Mouse (Mus musculus) megakaryocyte-erythroid progenitor cell, adult 5-6 weeks (primary cell): ENCODE data around the gene Cyp4f14. TPM values are rescaled to one million over a fixed set of nuclear protein-coding genes. Genes with fewer than 3 reads are reported as not detected.

Experiments
- ATAC-seq: replicated peaks from 2 replicates; pipeline ENCODE4 v1.8.0; 2016; ENCODE audit warnings: mild to moderate bottlenecking, inconsistent platforms; ENCODE audit not compliant: severe bottlenecking, poor library complexity, low FRiP score, low TSS enrichment
- total RNA-seq, 2 experiments: library from RNA; stranded (forward) in 1 of 2; stranded (reverse) in 1 of 2; fragments of 200-1000, 215-1000 nt in 1 of 2; fragments of >200 nt in 1 of 2; fragmentation: Nextera tagmentation in 1 of 2; gene quantifications; 2 replicates each; pipeline ENCODE4 v1.2.3; 2014 to 2017

Gene Cyp4f14
- not detected in 2 replicates for total RNA-seq (2014; fragmentation: Nextera tagmentation)
- not detected in 2 replicates for total RNA-seq (2017)

DNA sequence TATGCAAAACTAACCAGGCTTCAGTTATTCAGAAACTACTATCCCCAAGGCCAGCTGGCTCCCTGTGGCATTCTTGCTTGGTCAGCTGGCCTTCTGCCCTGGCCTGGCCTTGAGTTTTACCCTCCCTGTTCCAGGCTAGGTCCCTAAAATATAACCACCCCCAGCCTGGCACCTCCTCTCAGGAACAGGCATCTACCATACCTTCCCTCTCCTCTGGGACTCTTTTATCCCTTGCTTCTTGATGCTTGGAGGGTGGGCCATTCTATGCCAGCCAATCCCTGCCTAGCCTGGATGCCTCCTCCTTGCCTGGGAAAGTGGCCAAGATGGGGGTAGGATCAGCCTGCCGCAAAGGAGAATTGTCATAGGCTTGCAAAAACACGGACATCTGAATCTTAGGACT, at the start of gene Cyp4f14:
TSS of gene Cyp4f14 (minus strand) at position 212 of the 400 bp plus-strand sequence.
- no peak for ATAC-seq

DNA sequence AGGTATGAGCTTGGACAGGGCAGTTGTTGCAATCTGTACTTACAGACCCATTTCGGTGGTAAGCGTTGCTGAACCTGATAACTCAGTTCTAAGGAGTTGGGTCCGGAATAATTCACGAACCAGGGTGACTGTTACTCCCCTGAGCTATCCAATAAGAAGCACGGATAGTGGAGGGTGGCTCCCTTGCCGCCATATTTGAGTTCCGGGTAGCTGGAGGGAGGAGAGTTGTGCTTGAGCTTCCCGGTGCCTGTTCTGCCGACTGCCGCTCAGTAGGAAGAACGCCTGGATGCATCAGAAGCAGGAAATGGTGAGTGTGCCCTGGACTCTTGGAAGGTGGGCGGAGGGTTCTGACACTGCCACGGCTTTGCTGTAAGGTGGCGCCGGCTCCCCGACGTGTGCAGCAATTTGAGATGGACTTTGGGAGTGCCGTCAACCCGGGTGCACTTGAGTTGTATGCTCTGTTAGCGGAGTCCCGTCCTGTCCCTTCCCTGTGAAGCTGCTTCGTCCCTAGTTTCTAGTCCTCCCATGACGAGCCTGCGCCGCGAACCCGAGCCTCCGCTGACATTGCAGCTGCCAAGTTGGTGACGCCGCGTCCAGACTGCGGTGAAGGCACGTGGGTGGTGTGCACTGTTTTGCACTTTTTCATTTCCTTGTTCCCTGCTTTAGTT, 48.6 kb upstream of the Cyp4f14 start, which contains the start of gene Zfp472:
TSS of gene Zfp472 (plus strand) at position 192 of the 668 bp plus-strand sequence.
- ATAC-seq: peak; percentile 98

DNA sequence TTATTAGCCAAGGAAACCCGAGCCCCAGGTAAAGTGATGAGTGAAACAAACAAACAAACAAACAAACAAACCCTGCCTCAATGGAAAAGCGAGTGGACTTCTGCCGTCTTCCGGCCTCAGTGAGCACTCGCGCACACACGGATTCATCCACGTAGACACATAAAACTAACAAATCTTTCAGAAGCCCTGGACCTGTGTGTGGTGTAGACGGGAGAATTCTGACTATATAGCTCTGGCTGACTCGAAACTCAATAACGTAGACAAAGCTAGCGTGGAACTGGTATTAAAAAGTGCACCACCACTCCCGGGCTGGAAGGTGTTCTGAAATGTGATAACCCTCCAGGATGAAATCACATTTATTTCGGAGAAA, 48.1 kb upstream of the Cyp4f14 start:
- no peak for ATAC-seq

DNA sequence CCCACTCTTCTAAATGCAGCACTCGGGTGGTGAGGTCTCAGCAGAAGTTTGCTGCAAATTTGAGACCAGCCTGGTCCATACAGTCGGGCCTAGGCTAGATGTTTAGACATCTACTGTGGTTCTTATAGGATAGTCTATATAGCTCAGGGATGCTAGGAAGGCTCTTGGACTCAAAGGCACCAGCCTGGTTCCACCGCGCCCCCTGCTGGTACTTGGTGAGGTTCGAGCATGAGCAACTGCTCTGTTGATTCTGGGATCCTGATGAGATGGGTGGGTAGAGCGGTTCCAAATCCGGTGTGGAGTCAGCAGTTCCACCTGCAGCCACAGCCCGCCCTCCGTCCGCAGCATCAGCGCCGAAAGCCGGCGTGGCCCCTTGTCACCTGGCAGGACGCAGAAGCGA, 34.3 kb upstream of the Cyp4f14 start:
- ATAC-seq: peak; percentile 53; the same call in 1 of the 2 replicates

DNA sequence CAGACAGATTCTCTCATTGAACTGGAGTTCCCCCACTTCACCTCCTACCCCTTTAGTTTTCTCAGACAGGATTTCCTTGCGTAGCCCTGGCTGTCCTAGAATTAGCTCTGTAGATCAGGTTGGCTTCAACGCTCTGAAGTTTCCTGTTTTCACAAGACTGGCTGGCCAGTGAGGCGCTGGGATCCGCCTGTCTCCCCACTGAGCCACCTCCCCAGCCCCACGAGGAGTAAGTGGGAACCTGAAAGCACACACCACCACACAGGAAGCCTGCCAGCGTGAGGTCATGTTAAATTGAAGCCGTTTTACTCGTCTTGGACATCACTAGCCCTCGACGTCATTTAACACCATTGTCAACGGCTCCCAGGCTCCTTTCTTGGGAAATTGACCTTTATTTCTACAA, 33.9 kb upstream of the Cyp4f14 start:
- no peak for ATAC-seq

DNA sequence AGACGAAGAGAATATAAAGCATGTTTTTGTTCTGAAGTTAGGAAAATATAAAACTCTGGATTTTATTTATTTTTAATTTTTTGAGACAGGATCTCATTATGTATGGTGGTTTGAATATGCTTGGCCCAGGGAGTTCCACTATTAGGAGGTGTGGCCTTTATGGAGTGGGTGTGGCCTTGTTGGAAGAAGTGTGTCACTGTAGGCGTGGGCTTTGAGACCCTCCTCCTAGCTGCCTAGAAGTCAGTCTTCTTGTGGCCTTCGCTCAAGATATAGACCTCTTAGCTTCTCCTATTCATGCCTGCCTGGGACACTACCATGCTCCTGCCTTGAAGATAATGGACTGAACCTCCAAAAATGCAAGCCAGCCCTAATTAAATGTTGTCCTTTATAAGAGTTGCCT, 33.0 kb upstream of the Cyp4f14 start:
- no peak for ATAC-seq

DNA sequence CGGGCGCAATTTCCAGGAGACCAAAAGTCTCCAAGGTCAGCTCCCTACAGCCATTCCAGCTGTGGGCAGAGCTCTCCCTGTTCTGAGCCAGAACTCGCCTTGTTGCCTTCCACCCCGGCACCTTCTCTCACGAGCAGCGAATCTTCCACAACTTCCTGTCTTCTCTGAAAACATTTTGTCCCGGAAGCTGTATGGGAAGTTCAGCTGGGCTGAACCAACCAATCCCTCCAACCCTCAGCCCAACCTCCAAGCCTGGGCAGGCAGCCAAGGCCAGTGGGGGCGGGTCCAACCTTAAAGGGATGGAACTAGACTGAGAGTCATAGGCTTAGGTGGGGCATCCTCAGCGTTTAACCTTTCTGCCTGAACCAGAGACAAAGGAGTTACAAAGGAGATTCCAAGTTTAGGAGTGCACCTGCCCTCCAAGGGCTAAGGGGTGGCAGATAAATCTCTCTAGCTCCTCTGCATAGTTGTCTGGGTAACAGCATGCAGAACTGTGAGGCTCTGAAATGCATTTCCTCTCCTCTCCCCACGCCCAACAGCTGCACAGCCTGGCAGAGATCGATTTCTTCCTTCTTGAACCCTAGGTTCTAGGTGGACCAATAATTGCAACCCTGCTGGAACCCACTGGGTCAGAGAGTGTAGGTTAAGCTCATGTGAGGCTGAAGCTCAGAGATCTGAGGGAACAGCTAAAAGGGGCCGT, 30.2 kb upstream of the Cyp4f14 start, which contains the start of gene Cyp4f13:
TSS of gene Cyp4f13 (minus strand) at position 188 of the 700 bp plus-strand sequence.
- peak; percentile 94 for ATAC-seq

DNA sequence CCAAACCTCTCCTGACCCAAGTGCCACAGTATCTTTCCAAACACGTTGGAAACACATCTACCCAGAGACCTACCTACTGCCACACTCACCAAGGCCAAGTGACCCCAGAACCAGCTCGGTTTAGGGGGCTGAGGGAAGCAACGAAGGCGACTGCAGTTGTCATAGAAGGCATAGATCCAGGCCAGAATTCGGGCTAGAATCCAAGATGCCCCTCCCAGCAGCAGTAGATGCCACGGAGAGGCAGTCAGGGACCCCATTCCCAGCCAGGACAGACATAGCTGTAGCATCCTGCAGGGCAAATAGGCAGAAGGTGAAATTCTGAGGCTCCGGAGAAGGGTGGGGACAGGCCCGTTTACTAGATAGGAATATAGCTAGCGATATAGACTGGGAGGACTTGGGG, 29.6 kb upstream of the Cyp4f14 start:
- peak; percentile 15 for ATAC-seq

DNA sequence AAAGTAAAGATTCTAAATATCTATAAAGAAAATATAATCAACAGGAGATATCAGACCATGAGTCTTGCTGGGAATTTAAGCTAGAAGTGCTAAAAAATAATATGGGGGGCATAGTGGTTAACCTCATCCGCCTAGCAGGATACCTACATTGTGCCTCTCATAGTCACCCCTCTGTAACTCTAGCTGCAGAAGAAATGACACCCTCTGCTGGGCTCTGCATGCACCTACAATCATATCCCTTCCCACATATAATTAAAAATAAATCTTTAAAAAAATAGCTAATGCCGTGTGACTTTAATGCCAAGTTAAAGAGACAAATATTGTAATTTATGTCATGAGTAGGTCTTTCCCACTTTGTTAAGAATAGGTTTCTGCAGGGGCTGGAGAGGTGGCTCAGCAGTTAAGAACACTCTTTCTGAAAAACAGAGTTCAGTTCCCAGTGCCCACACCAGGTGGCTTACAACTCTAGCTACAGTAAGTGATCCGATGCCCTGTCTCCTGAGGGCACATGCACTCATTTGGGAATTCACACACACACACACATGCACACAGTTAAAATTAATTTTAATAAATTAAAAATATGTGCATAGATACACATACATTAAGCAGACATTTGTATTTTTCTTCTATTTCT, 27.4 kb upstream of the Cyp4f14 start:
- peak; percentile 51; the same call in 1 of the 2 replicates for ATAC-seq

DNA sequence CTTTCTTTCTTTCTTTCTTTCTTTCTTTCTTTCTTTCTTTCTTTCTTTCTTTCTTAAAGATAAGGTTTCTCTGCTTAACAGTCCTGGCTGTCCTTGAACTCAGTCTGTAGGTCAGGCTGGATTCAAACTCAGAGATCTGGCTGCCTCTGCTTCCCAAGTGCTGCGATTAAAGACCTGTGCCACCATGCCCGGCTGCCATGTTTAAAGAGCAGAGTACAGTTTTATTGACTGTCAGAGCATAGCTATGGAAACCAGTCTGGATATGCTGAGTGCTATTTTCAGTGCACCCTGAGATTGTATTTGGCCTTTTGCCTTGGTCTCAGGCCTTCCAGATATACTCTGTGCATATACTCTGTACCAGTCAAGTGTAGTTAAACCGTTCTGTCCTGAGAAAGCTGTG, 26.5 kb upstream of the Cyp4f14 start:
- ATAC-seq: no peak

DNA sequence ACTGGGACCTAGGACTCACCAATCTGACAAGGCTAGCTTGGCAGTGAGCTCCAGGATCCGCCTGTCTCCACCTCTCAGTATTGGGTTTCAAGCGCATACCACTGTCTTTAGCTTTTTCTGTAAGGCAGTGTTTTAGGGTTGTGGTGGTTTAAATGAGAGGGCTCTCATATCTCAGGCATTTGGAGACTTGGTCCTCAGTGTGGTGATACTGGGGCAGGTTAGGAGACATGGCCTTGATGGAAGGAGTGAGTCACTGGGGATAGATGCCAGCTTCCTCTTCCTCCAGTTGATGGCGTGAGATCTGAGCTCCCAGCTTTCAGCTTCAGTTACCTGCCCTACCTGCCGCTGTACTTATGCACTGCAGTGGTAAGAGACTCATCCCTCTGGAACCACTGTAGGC, 22.7 kb upstream of the Cyp4f14 start:
- ATAC-seq: no peak

DNA sequence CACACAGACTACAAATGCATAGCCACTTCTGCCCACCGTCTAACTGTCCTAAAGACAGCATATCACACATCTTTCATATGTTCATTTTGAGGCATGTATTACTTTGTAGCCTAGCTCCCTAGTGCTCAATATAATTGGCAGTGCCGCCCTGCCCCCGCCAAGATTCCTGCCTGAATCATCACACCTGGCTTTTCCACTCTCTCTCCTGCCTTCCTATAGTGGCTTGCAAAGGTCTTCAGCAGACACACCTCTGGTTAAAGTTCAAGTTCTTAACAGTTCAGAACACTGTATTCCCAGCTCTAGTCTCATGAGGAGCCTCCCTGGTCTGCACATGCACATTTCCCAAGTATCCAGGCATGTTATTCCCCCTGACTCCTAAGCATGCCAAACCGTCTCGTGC, 10.7 kb upstream of the Cyp4f14 start:
- no peak for ATAC-seq

DNA sequence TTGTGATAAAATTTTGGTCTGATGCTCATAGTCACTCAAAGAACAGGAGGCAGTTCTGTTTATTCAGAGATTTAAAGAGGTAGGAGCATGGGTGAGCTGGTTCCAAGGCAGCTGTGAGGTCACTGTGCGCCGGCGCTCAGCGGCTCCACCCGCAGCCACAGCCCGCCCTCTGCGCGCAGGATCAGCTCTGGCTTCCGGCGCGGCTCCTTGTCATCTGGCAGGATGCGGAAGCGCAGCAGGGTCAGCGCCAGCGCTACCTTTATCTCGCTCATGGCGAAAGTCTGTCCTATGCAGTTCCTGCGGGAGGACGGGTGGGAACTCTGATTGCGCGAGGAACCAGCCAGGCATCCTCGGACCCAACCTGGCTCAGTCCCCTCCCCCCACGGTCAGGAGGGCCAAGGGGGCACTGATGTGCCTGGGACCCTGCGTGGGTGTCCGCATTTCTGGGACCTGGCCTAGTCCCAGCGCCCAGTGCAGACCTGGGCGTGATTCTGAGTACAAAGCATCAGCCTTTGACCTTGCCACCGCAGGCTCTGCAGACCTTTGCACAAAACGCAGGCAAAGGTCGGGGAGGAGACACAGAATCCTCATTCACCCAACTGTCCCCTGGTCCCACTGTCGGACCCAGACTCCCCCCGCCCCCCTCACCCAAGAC, 7.6 kb upstream of the Cyp4f14 start:
- peak; percentile 92 for ATAC-seq

DNA sequence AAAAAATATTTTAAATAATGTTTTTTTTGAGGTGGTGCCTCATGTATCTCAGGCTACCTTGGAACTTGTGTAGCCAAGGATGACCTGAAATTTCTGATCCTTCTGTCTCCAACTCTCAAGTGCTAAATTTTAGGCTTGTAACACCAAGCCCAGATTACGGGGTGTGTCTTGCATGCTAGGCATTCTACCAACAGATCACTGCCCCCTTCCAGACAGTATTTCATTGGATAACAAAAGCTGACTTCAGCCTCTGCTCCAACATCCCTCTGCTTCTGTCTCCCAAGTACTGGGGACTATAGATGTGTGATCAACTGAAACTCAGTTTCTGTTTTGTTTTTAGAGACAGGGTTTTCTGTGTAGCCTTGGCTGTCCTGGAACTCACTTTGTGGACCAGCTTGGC, 6.5 kb upstream of the Cyp4f14 start:
- ATAC-seq: no peak

DNA sequence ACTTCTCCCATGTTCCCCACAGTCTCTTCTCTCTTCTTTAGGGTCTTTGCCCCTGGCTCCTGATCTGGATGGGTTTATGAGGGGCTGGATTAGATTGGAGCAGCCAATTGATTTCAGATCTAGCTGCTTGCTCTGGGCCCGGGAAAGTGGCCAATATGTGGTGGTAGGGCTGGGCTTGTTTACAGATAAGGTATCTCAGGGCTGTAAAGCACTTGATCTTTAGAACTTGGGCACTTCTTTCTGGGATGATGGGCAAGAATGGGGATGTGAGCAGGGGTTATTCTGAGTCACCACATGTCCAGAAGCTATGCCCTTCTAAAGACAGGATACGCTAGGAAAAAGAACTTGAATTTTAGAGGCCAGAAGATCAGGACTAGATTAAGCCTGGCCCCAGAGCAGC, 2.0 kb upstream of the Cyp4f14 start:
- ATAC-seq: no peak

DNA sequence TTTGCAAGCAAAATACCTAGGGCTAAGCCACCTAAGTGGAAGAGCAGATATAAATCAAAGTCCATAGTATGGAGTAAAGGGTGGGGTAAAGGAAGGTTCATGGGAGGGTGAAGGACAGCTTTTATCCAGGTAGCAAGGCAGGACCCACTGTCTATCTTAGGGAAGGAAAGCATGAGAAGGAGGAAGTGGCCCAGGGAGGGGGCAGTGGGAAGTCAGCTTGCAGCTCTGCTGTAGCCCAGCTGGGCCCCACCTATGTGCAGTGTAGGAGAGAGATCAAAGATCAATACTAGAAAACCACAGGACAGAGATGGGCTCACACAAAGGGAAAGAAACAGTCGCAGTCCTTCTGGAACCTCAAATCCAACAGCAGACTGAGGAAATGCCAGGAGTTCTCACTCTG, 1.1 kb downstream of the Cyp4f14 start:
- no peak for ATAC-seq

DNA sequence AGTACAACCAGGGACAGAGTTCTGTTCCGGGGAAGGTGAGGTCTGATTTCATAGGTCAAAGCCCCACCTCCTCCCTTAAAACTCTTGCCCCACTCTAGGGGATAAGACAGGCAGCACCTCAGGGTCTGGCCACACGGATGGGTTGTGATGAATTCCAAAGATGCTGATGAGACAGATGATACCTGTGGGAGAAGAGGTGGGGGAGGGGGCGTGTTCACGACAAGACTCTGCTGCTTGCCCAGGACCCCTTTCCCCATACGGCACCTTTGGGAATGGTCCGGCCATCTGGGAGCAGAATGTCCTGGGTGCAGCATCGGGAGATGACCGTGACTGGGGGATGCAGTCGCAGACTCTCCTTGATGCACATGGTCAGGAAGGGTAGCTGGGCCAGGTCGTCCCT, 11.0 kb downstream of the Cyp4f14 start:
- ATAC-seq: no peak

DNA sequence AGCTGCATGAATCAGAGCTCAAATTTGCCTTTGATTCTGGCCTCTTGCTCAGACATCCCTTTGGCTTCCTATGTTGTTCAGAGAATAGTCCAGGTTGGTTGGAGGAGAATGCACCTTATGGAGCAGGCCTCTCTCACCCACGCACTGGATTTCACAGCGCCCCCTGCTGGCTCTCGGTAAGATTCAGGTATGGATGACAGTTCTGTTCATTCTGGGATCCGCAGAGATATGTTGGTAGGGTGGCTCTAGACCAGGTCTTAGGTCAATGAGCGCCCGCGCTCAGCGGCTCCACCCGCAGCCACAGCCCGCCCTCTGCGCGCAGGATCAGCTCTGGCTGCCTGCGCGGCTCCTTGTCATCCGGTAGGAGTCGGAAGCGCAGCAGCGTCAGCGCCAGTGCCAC, 11.9 kb downstream of the Cyp4f14 start:
- ATAC-seq: peak; percentile 68

DNA sequence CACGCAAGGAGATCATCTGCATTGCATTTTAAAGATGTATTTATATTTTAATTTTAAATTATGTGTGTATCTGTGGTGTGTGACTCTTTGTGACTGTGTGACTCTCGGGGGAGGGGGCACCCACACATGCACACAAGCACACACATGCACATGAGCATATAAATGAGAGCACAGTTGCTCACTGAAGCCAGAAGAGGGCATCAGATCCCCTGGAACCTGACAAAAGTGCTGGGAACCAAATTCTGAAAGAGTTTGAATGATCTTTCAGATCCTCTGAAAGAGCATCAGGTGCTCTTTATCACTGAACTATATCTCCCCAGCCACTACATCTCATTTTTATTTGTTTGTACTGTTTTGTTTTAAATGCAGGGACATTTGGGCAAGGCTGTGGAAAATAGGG, 12.7 kb downstream of the Cyp4f14 start:
- no peak for ATAC-seq
